Mouse (Mus musculus) skeletal muscle tissue, adult 2 months (tissue): ENCODE measurements around the gene Tll2.
A peak's percentile ranks its signal among the peaks of the same experiment; 100 is the strongest.

ENCODE experiments used
- DNase-seq: peaks from one replicate; pipeline ENCODE4 v3.0.0-alpha.2; 2012; ENCODE audit warnings: low read depth, low spot score

Gene Tll2

DNA sequence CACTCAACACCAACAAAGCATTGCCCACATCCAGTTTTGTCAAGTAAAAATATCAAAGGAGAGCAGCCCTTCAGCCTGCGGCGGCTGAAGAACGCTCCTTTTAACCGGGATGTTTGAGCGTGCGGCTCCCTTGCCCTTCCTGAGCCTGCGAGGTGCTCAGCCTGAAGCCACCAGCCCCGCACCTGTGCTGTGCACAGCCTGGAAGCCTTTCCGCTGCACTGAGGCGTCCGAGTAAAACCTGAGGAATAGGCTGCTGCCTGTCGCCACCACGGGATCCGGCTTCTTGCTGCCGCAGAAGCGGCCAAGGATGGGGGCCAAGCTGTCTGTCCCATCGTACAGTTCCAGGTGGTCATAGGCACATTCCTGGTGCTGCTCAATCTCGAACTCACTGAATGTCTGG lies 118.1 kb downstream of the Tll2 start:
- DNase-seq: no peak

DNA sequence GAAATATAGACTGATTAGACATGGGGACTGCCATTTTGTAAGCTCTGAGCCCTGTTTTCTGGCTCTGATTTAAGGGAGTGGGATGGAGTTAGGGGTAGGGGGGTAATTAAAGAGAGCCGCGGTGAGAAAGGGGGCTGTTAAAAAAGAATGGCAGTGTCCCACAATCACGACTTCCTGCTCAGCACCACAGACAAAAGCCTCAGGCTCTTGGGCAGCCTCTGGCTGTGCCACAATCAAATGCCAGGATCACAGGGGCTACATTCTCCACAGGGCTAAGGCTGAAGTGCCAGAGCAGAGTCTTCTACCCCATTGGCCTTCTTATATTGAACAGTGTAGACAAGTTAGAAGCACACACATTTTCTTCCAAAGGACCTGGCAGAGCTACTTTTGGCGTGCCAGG lies 118.7 kb downstream of the Tll2 start:
- no peak for DNase-seq

DNA sequence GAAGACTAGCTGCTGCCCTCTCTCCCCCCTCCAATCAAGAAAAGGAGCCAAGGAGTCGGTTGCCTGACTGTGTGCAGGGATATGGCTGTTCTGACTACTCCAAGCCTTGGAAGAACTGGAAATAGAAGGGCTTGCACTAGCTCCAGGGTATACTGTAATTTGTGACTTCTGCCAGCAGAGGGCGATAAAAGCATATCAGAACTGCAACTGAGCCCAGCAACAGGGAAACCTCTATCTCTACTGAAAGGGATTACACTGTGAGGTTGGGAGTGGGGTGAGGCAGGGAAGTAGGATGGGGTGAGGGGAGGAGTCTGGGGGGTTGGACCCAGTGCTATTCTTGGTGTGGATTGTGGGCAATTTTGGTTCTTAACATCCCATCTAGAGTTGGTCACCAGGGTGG lies 119.9 kb downstream of the Tll2 start:
- DNase-seq: peak; percentile 65

DNA sequence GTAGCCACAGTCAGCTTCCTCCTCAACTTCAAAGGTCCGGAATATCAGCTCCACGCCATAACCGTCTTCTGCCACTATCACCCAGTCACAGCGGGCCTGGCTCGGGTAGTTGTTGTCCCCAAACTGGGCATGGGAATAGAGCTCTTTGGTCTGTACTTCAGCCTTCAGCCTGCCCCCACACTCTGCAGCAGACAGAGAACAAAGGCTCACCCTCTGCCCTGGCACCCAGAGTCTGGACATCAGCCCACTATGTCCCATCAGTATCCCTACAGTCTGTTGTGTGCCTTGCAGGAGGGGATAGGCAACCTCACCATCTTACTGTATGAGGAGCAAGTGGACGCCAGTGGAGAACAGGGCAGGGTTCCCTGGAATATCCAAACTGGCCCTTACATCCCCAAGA lies 120.3 kb downstream of the Tll2 start:
- DNase-seq: no peak

- DNase-seq: no peak
Observed at GRCm38 (mm10) chr19:41083646-41084045, 123.0 kb downstream of the Tll2 start.

GRCm38 (mm10) chr19:41081589-41081988 lies 125.0 kb downstream of the Tll2 start:
- no peak for DNase-seq

DNA sequence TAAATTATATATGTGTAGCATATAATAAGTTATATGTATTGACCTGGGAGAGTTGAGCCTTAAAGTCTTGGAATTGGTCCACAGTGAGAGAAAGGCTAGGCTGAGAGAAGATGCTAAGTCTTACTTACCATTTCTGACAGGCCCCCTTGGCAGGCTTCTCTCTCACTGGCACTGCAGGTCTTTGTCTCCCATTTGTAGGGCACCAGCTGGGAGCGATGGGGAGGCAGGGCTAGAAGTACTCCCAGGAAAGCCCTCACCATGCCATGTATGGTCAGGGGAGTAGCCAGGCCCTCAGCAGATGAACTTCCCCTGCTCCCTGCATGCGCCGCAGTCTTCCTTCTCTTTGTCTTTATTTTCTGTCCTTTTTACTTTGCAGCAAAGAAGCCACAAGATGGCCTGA lies 129.7 kb downstream of the Tll2 start, which contains the start of gene Opalin:
Gene Opalin (minus strand): TSS at position 208 of the 400 bp plus-strand sequence.
- no peak for DNase-seq

DNA sequence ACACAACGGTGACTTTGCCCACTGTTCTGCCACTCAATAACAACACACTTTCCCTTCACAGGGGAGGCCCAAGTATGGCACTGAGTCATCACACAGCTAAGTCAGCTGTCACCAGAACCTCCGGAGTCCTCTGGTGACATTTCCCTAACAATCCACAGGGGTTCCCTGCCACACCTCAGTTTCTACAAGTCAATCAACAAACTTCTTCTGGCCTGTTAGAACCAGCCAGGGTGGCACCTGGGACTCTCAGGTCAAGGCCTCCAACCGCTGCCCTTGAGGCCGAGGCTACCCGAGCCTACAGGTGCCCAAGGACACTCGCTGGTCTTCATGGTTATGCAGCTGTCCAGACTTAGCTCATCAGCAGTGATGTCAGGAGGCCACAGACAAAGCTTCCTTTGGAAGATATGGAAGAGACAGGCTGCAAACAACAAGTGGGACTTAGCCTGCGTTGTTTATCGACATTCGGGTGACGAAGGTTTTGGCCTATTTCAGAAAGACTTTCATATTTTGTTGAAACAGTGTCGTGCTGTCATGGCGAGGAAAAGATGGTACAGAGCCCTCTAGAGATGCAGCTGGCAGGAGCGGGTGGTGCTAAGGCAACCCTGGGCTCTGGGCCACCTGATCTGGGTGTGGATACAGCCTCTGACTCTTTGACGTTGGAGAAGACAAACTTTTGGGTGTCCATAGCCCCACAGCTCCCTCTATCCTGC lies 132.7 kb downstream of the Tll2 start:
- DNase-seq: no peak

- peak; percentile 77 for DNase-seq
Observed at GRCm38 (mm10) chr19:41071500-41071899, 135.1 kb downstream of the Tll2 start.

DNA sequence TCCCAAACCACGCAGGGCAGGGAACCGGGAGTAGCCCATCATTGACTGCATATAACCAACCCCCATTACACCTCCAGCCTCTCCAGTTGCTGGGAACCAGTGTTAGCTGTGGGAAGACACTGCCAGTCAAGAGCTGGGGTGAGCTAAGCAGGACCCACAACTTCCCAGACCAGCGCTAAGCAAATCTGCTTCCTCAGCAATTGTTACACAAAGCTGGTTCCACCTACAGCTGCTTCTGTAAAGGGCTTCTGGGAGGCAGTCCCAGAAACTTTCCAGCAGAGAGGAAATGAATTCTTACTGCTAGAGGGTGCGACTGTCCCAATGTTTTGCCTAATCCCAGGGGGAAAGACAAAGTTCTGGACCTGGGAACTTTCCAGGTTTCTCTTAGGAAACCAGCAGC lies 151.9 kb downstream of the Tll2 start:
- no peak for DNase-seq

GRCm38 (mm10) chr19:41053530-41053929 lies 153.1 kb downstream of the Tll2 start:
- no peak for DNase-seq

DNA sequence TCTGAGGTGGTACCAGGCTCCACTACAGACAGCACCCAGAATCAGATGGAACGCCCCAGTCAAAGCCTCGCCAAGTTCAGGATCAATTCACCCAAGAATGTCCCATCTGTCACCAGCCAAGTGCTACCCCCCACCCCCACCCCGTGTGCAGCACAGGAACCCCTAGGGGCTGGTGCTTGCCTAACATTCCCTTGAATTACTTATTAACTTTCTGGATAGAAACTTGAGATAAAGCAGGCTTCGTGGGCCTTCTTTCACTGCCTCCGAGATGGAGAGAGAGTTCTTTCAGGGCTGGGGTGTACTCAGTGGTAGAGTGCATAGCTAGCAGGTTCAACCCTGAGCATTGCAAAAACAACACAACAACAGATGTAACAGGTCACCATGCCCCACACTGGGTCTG lies 154.4 kb downstream of the Tll2 start:
- no peak for DNase-seq

GRCm38 (mm10) chr19:41051714-41052113 lies 154.9 kb downstream of the Tll2 start:
- no peak for DNase-seq

DNA sequence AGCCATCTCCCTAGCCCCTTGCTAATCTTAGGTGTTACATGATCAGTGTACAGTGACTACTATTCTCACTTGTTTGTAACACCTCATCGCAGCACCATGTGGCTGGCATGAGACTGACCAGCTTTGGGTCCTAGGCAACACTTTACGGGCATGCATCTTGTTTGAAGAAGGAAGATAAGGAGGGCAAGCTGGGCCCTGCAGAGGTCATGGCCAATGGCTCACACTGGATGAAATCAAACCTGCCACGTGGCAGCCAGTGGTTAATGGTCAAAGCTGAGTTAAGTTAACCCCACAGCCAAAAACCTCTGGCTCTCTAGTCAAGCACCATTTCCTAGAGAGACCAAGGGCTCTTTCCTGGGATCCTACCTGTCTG lies 158.5 kb downstream of the Tll2 start:
- DNase-seq: no peak

DNA sequence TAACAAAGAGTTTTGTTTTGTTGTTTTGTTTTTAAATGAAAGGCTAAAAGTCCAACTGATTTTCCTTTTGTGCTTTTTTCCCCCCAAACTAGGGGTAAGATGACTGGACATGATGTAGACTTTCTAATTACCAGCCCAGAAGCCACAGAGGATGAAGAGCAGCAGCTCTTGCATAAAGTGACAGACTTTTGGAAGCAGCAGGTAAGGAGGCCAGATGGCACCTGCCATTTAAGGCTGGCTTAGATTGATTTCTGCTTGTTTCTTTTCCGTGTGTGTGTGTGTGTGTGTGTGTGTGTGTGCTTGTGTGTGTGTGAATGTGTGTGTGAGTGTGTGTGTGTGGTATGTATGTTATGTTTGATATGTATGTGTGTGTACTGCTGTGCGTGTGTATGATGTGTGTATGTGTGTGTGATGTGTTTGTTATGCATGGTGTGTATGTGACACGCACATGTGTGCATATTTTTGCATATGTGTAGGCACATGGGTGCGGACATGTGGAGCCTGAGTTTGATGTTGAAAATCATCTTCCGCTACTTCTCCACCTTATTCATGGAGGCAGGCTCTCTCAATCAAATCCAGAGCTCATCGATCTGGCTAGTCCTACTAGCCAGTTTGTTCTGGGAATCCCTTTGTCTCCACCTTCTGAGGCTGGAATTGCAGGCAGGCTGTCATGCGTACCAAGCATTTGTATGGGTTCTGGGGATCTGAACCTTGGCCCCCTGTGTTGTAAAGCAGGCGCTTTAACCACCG lies 159.0 kb downstream of the Tll2 start:
- DNase-seq: no peak

DNA sequence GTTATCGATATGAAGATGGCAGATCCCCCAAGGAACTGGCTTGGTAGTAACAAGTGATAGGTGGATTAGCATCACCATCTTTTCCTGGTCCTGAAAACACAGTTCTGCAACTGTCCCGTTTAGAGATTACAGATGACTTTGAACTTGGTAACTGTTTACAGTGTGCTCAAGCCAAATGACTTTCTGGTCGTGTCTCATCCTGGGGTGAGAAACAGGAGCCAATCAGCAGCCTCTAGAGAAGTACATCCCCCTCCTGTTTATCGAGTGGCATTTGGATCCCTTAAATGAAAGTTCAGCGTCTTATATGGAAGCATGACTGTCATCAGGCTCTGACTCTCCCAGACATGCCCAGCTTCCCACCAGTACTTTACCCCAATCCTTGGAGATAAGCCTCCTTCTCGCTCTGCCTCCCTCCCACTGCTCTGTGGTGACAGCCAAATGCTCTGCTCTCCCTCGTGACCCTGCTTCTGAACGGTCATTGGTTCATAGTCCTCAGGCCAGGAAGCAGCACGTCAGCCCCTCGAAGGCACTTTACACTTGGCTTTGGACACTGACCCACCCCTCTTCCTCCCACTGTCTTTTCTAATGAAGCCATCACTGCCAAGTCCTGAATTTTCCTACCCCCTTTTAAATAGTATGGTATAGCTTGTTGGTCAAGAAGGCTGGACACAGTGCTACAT lies 161.4 kb downstream of the Tll2 start:
- DNase-seq: no peak

DNA sequence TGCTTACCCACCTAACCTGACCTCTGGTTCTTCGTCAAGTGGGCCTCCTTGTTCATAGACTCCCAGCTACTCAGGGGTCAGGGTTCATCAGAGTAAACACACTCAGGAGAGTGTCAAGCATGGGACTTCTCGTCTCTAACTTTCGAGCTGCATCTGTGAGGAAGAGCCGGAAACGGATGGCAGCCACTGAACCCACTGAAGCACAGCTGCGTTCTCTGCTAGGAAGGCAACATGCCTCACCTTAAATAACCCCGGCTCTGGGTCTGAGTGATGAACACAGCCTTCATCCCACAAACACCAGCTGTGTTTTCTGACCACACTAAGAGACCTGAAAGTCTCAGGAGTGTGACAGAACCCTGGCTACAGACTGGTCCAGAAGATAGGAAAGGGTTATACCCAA lies 167.5 kb downstream of the Tll2 start:
- no peak for DNase-seq

DNA sequence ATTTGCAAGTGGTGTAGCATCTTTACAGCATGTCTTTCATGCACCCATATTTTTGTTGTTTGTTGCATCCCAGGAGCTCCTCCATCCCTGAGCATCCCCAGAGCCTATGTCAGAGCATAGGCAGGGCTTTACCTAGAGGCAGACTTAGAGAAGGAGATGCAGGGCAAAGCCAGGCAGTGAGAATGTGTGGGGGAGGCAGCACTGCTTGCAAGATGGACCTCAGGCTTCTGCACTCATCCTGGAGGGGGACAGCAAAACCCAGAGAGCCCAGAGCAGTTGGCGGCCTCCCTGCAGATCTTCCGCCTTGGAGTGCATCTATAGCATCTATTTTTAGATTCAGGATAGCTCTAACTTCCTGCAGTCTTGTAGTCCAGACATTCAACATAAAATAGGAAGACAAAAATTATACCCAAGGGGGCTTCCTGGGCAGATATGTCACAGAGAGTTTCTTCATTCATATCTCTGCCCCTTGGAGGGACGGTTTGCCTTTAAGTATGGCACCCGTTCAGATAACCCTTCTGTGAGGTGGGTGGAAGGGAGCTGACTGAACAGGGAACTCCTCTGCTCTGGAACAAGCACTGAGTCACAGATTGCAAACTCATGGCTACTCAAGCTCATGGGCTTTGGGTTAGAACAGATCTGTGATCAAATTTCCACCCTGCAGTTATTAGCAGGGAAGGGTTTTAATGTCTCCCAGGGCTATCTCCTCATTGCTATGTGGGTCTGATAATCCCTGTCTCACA lies 170.7 kb downstream of the Tll2 start:
- DNase-seq: no peak
